Mouse (Mus musculus) left cerebral cortex, adult 2 months (tissue): ENCODE results near the gene Wasf1. TPM values are rescaled to one million over a fixed set of nuclear protein-coding genes. Genes with fewer than 3 reads are reported as not detected.

Source experiments
- DNase-seq, 2 experiments: peaks; one replicate each; pipeline ENCODE4 v3.0.0; 2021 to 2022; ENCODE audit warnings: low spot score in 2 of 2, mixed read lengths in 1 of 2; ENCODE audit errors: extremely low spot score in 1 of 2
- H3K27ac ChIP-seq: fragments of 200-600 bp; 2 replicates; pipeline ENCODE4 v1.8.1; 2022
- H3K4me3 ChIP-seq: fragments of 200-600 bp; 2 replicates; pipeline ENCODE4 v1.8.1; 2022
- CTCF ChIP-seq: fragments of 200-600 bp; IDR thresholded peaks from 2 replicates; pipeline ENCODE4 v1.8.1; 2022; ENCODE audit warnings: antibody characterized with exemption, mild to moderate bottlenecking, moderate library complexity
- intact Hi-C: fragments of 180-260 bp; cut with DNase I; formaldehyde crosslinking; loops from one replicate; pipeline ENCODE4 v1.15.1; 2025
- long read RNA-seq, 2 experiments: library from polyadenylated mRNA; stranded (forward); transcript quantifications; one replicate each; pipeline ENCODE4 v2.0.0; 2021; ENCODE audit warnings: borderline mapping rate in 2 of 2
- total RNA-seq, 2 experiments: library from RNA; stranded (reverse); gene quantifications; 2 replicates each; pipeline ENCODE4 v1.2.3; 2021

Wasf1 gene
- total RNA-seq, result 100 to 1,000 TPM; 248 to 256 TPM
- long read RNA-seq, experiment 1, transcript Wasf1-202 (9 exons, 2,719 nt), result major isoform, 225 of 302 reads
- long read RNA-seq, experiment 1, transcript Wasf1-201 (9 exons, 2,609 nt), result minor isoform, 31 of 302 reads
- long read RNA-seq, experiment 1, partial matches to known transcripts, result 8 of 302 reads
- long read RNA-seq, experiment 1, other reads (novel, unspliced or antisense), result 38 of 302 reads
- long read RNA-seq, experiment 2, transcript Wasf1-202 (9 exons, 2,719 nt), result major isoform, 142 of 181 reads
- long read RNA-seq, experiment 2, transcript Wasf1-201 (9 exons, 2,609 nt), result minor isoform, 12 of 181 reads
- long read RNA-seq, experiment 2, partial matches to known transcripts, result 6 of 181 reads
- long read RNA-seq, experiment 2, other reads (novel, unspliced or antisense), result 21 of 181 reads

DNA sequence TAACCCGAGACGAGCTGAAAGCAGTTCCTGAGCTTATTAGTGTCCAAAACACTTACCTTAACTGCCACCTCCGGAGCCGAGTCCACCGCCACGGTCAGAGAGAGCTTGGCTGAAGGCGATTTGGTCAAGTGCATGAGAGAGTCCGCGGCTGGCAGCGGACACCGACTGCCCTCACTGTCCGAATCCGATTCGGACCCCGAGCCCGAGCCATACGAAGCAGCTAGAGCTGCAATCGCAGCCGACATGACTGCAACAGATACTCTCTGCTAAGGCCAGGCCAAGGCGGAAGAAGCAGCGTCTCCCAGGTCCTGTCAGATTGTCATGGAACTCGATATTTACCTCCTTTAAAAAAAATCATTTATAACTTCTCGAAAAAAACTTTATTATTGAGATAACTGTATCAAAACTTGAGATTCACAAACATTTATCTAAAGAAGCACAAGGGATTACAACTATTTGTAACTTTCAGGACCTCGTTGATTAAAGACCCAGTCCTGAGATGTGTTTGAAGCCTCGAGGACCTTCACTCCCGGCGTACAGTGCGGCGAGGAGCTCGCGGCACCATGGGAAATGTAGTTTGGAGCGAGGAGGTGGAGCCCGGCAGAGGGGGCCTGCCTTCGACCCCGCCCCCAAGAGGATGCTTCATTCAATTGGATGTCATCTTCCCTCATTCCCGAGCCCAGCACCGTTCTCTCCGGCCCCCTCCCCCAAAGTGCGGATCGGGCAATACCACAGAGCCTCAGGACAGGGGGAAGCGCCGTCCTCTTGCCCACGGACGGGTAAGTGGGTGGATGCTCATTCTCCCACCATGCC, at the start of gene Wasf1, which contains the start of gene Cdc40:
Wasf1 (plus strand) TSS at position 645 of the 813 bp plus-strand sequence.
Cdc40 (minus strand) TSS at position 481 of the 813 bp plus-strand sequence.
- DNase-seq, result peak; percentile 97 to 98
- H3K27ac ChIP-seq, result peak within 1 kb of the TSS; percentile 100
- peak within 1 kb of the TSS; percentile 64 for H3K4me3 ChIP-seq
- intact Hi-C loops, result loop anchor here (2.0 to 5.0 kb wide), 2 partner anchors 89 to 244 kb away; no protein-coding TSS in a partner anchor
- TF ChIP-seq CTCF, result no peak

- peak overlapping the region; percentile 59 for H3K27ac ChIP-seq
- no peak for TF ChIP-seq CTCF
- intact Hi-C loops, result loop anchor here (5.0 kb wide), 2 partner anchors 88 to 203 kb away; no protein-coding TSS in a partner anchor
- no peak overlapping the region for H3K4me3 ChIP-seq
- DNase-seq, result no peak
Observed at GRCm38 (mm10) chr10:40840086-40840485, 43.2 kb upstream of the Wasf1 start.

- intact Hi-C loops, result loop anchor here (2.0 to 5.0 kb wide), 4 partner anchors 37 to 207 kb away; no protein-coding TSS in a partner anchor
- DNase-seq, result no peak
- no peak for TF ChIP-seq CTCF
- H3K4me3 ChIP-seq, result no peak overlapping the region
- H3K27ac ChIP-seq, result peak overlapping the region; percentile 88
Observed at GRCm38 (mm10) chr10:40843841-40844240, 39.4 kb upstream of the Wasf1 start.

DNA sequence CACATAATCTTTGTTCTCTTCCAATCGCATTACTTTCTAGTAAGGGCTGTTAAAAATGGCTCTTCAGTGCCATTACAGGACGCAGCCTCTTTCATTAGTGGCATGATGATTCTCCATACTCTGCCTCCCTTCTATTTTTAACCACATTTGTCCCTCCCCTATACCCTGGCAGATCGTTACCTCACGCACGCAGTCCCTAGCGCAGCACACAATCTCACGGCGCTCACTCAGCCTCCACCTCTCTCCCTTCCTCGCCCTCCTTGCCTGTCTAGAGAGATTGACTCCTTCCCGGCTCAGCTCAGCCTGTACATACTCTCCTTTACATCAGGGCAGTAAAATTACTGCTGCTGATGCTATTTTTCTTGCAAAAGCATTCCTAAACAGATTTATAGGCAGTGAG, 38.7 kb upstream of the Wasf1 start:
- Histone ChIP-seq H3K4me3 (no peak overlapping the region), H3K27ac (peak overlapping the region; percentile 81)
- intact Hi-C loops, result loop anchor here (2.0 to 5.0 kb wide), 4 partner anchors 36 to 207 kb away; no protein-coding TSS in a partner anchor
- no peak for DNase-seq
- TF ChIP-seq CTCF, result no peak

DNA sequence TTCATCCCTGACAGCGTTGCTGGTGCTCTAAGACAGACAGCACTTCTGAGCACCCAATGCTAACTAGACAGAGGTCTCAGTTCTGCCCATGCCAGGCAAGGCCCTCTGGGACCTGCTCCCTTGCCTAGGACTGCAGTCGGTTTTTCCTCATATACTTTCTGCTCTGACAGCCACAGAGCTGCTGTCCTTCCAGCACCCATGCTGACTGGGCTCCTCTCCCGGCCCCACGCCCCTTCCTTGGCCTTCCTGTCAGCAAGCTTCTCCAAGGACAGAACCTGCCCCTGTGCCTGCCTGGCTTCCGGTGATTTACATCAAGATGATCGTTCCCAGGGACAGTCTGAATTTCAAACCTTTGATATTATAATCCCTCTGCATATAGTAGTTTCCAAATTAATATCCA, 37.6 kb upstream of the Wasf1 start:
- no peak for TF ChIP-seq CTCF
- H3K27ac ChIP-seq, result peak overlapping the region; percentile 81
- intact Hi-C loops, result loop anchor here (2.0 kb wide), 2 partner anchors 35 to 157 kb away; no protein-coding TSS in a partner anchor
- DNase-seq, result no peak
- H3K4me3 ChIP-seq, result no peak overlapping the region

GRCm38 (mm10) chr10:40847176-40847874, 36.0 kb upstream of the Wasf1 start:
- TF ChIP-seq CTCF, result no peak
- Histone ChIP-seq H3K4me3 (no peak overlapping the region), H3K27ac (peak overlapping the region; percentile 1; the same call in 1 of the 2 replicates)
- intact Hi-C loops, result no loop called here
- DNase-seq, result no peak

GRCm38 (mm10) chr10:40850644-40851043, 32.6 kb upstream of the Wasf1 start:
- intact Hi-C loops, result no loop called here
- no peak overlapping the region for H3K4me3 ChIP-seq
- no peak for TF ChIP-seq CTCF
- H3K27ac ChIP-seq, result no peak overlapping the region; the same call in 1 of the 2 replicates
- no peak for DNase-seq

DNA sequence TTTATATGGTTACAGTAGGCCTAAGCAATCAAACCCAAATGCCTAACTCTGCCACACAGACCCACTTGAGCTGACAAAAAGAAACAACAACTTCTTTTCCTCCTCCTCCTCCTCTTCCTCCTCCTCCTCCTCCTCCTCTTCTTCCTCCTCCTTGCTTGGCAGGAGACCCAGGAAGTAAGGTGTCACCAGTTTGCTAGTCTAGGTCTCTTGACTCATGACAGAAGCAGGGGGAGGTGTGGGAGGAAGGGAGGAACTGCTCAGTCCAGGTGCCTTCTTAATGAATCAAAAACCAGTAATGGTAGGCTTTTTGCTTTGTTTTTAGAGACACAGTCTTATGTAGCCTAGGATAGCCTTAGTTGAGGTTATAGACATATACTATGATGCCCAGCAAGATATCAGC, 32.1 kb upstream of the Wasf1 start:
- H3K27ac ChIP-seq, result no peak overlapping the region
- no peak overlapping the region for H3K4me3 ChIP-seq
- intact Hi-C loops, result no loop called here
- no peak for TF ChIP-seq CTCF
- no peak for DNase-seq

- Histone ChIP-seq H3K4me3 (no peak overlapping the region), H3K27ac (no peak overlapping the region)
- no peak for TF ChIP-seq CTCF
- DNase-seq, result no peak
- intact Hi-C loops, result no loop called here
Observed at GRCm38 (mm10) chr10:40855616-40856015, 27.7 kb upstream of the Wasf1 start.

GRCm38 (mm10) chr10:40856703-40857102, 26.6 kb upstream of the Wasf1 start:
- intact Hi-C loops, result no loop called here
- no peak for TF ChIP-seq CTCF
- H3K27ac ChIP-seq, result no peak overlapping the region
- no peak overlapping the region for H3K4me3 ChIP-seq
- no peak for DNase-seq

DNA sequence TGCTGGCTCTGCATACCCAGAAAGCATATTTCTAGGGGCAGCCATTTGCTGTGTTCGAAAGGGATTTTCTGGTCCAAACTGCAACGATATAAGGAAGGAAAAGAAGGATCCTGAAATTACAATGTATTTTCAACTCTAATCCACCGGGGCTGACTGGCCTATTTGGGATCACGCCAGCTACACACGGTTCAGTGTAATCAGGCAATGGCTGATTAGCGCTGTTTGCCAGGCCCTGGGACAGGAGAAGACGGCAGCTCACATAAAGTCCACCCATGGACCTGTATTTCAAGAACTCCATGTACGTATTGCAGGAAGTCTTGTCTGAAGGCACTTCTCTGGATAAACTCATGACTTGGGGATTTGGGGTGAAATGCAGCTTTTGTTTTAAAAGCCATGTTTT, 25.7 kb upstream of the Wasf1 start:
- Histone ChIP-seq H3K4me3 (no peak overlapping the region), H3K27ac (no peak overlapping the region)
- no peak for TF ChIP-seq CTCF
- intact Hi-C loops, result no loop called here
- no peak for DNase-seq
